Mouse (Mus musculus): ENCODE results near the gene Olfr986. TPM values are rescaled to one million over a fixed set of nuclear protein-coding genes. Genes with fewer than 3 reads are reported as not detected.
"Not testable (repeated sequence)": the region's sequence is repeated elsewhere in the genome, so short reads cannot be mapped to it uniquely, and the experiment has no call there.

Gene Olfr986
- 1 to 10 TPM in 5 of 26 experiments, under 1 TPM in 16, not detected in 5; 0.26 to 2.2 (median 0.62) TPM for total RNA-seq (2018; cell fraction: chromatin; rRNA removed)
- total RNA-seq (2018; cell fraction: cytosol; rRNA removed): under 1 TPM in 2 of 26 experiments, not detected in 24; 0.04 to 0.07 TPM
- under 1 TPM in 17 of 26 experiments, not detected in 9; 0.16 to 0.75 (median 0.28) TPM for total RNA-seq (2018; cell fraction: nucleus; rRNA removed)
- polyA plus RNA-seq (2018): not detected in 3 replicates

DNA sequence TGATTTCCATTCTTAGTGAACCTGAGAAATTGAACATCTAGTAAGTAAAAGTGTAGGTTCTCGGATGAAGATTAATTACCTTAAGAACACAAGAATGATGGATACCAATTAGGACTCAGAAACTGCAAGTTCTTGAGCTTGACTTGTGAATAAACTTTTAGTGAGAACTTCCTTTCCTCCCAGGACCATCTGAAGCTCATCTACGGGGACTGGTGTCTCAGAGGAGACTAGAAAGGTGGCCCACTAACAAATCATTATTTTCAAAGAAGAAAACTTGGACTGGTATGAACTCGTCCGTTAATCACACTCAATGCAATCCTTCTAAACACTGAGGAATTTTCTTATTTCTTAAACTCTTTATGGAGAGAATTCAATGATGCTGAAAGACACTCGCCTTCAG lies at the start of gene Olfr986:
Gene Olfr986 (plus strand): TSS at position 301 of the 400 bp plus-strand sequence.
- Histone ChIP-seq H3K27ac (no peak within 1 kb of the TSS), H3K79me2 (ENCODE audit: inconsistent target) (no peaks in the 10 kb centered on the region), H3K4me3 (ENCODE audit: inconsistent target) (no peak within 1 kb of the TSS), H3K36me3 (ENCODE audit: inconsistent target) (no peaks in the 10 kb centered on the region)
- 93% methylated on average over 5 of the region's 5 CpGs for WGBS (ENCODE audit: missing documents)

DNA sequence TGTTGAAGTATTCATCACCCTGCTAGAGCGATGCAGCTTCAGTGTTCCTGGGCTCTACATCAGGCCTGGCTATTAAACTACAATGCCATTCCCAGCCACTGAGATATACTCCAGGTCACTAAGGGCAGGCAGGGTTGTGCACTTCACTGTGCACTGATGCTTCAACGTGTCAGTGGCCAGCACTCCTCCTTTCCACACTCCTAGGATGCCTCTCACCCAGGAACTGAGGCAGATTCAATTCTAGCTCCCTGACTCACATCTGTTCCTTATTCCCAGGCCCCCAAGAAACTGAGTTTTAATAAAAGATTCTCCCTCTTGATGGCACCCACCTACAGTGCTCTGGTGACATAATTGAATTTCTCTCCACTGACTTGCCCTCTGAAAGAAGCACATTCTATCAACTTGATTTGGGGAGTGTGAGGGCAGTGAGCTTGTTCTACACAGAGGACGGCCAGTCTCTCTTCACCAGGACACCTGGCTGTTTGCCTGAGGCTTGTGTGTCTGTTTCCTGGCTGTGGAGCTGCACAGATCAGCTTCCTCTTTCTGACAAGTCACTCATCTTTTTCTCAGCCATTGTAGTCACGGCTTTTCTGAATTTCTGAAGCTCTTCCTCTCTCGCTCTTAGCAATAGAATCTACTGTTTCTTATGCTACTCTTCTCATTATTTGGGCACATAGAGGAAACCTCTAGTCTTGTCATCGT lies 43.6 kb upstream of the Olfr986 start:
- H3K79me2 ChIP-seq (ENCODE audit: inconsistent target): no peaks in the 10 kb centered on the region
- H3K4me3 ChIP-seq (ENCODE audit: inconsistent target): no peak overlapping the region
- H3K27ac ChIP-seq: no peak overlapping the region
- WGBS (ENCODE audit: missing documents): 30% methylated on average over 6 of the region's 6 CpGs
- no peaks in the 10 kb centered on the region for H3K36me3 ChIP-seq (ENCODE audit: inconsistent target)

DNA sequence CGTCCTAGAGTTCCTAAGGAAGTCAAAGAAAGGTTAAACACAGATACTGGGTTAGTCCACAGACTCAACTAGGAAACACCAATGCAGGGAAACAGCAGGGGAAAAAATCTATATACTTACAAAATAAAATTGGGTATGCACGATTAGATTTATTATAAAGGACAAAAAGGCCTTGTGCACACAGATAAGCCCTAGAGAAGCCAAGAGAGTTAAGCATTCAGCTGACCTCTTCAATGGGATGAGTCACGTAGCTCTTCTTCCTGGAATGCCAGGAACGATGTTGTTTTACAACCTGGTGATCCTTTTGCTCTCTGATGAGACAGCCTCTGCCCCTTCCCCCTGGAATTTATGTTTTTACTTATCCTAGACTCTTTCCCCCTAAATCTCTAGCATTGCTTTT lies 41.2 kb upstream of the Olfr986 start:
- Histone ChIP-seq H3K79me2 (ENCODE audit: inconsistent target) (no peaks in the 10 kb centered on the region), H3K4me3 (ENCODE audit: inconsistent target) (no peak overlapping the region), H3K36me3 (ENCODE audit: inconsistent target) (no peaks in the 10 kb centered on the region), H3K27ac (no peak overlapping the region)
- 88% methylated on average over 4 of the region's 4 CpGs for WGBS (ENCODE audit: missing documents)

DNA sequence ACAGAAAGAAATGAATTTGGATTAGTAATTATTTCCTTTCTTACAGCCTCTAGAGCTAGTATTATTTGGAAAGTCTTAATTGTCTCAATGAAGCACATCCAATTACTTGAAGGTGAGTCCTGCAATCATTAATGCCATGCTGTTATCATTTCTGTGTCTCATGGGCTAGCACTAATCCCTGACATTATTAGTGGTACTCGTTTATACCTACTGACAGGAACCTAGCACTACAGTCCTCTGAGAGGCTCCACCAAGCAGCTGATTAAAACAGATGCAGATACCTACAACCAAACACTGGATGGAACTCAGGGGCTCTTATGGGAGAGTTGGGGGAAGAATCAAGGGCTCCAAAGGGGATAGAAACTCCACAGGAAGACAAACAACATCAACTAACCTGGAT lies 39.2 kb upstream of the Olfr986 start:
- H3K36me3 ChIP-seq (ENCODE audit: inconsistent target): no peaks in the 10 kb centered on the region
- no peaks in the 10 kb centered on the region for H3K79me2 ChIP-seq (ENCODE audit: inconsistent target)
- H3K4me3 ChIP-seq (ENCODE audit: inconsistent target): no peak overlapping the region
- no peak overlapping the region for H3K27ac ChIP-seq
- WGBS (ENCODE audit: missing documents): 58% methylated on average over 1 of the region's 1 CpGs

DNA sequence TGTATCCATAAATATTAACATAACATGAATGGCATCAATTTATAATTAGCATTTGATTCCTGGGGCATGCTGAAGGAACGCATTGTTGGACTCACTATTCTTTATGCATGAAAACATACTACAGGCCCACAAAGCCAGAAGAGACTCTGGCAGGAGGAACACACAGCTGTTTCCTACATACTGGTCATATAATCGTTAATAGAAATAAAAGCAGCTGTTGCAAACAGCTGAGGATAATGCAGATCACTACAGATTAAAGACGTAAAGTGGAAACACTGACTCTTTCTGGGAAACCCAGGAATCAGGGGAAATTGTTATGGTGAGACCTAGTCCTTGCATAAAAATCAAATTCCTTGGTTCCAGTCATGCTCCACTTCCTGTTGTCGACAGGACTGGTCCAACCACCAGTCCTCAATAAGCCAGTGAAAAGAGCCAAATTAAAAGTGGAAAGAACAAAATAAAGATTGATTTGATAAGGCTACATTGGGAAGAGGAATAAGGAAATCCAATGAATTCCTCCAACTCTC lies 25.5 kb upstream of the Olfr986 start:
- Histone ChIP-seq H3K36me3 (ENCODE audit: inconsistent target) (no peaks in the 10 kb centered on the region), H3K79me2 (ENCODE audit: inconsistent target) (no peaks in the 10 kb centered on the region), H3K27ac (no peak overlapping the region), H3K4me3 (ENCODE audit: inconsistent target) (no peak overlapping the region)
- 81% methylated on average over 4 of the region's 4 CpGs for WGBS (ENCODE audit: missing documents)

DNA sequence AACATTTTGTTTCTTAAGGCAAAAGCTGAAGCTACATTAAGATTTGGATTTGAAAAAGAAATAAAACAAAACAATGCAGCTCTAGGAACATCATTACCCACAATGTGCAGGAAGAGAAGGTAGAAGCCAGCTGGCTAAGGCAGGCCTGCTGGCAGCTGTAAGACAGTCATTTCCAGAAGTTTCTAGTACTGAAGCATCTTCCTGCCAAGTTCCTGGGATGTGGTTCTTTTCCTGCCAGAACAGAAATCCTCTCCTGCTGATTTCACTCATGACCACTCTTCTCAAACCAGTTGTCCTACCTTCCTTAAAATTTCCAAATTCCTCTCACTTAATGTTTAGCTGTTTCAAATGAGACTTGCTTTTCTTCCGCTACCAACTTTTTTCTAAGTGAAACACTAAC lies 14.3 kb upstream of the Olfr986 start:
- H3K36me3 ChIP-seq (ENCODE audit: inconsistent target): no peaks in the 10 kb centered on the region
- 100% methylated on average over 1 of the region's 1 CpGs for WGBS (ENCODE audit: missing documents)
- H3K27ac ChIP-seq: no peak overlapping the region
- H3K79me2 ChIP-seq (ENCODE audit: inconsistent target): no peaks in the 10 kb centered on the region
- no peak overlapping the region for H3K4me3 ChIP-seq (ENCODE audit: inconsistent target)

DNA sequence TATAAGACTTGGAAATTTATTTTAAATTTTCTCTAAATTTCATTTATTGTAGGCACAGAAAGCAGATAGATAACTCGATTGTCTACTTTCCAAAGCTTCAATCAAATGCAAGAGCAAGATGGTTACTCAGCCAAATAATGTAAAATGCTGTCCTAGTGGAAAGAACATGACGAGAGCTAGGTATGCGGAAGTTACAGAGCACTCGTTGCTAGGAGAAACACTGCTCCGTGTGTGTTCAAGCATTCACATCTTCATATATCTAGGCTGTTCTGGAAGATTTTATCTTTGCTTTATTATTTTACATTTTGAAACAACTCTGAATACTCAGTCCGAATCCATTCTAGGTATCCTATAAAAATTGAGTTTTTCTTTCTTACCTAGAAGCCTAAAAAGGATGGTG lies 3.7 kb upstream of the Olfr986 start:
- H3K79me2 ChIP-seq (ENCODE audit: inconsistent target): no peaks in the 10 kb centered on the region
- 86% methylated on average over 6 of the region's 6 CpGs for WGBS (ENCODE audit: missing documents)
- no peak overlapping the region for H3K27ac ChIP-seq
- no peaks in the 10 kb centered on the region for H3K36me3 ChIP-seq (ENCODE audit: inconsistent target)
- no peak overlapping the region for H3K4me3 ChIP-seq (ENCODE audit: inconsistent target)

DNA sequence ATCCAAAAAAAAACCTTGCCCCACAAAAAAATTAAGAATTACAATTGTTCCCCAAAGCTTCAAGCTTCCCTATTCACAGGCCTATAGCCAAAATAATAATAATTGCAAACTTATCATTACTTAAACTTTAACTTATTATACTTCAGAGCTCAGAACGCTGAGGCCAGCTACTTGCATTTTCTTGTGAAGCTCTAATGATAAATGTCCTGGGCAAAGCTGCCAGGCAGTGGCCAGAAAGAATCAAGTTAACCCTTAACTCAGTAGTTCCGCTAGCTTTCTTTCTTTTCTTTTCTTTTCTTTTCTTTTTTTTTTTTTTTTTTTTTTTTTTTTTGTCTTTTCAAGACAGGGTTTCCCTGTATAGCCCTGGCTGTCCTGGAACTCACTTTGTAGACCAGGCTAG lies 4.4 kb downstream of the Olfr986 start:
- WGBS (ENCODE audit: missing documents): 56% methylated on average over 1 of the region's 2 CpGs

DNA sequence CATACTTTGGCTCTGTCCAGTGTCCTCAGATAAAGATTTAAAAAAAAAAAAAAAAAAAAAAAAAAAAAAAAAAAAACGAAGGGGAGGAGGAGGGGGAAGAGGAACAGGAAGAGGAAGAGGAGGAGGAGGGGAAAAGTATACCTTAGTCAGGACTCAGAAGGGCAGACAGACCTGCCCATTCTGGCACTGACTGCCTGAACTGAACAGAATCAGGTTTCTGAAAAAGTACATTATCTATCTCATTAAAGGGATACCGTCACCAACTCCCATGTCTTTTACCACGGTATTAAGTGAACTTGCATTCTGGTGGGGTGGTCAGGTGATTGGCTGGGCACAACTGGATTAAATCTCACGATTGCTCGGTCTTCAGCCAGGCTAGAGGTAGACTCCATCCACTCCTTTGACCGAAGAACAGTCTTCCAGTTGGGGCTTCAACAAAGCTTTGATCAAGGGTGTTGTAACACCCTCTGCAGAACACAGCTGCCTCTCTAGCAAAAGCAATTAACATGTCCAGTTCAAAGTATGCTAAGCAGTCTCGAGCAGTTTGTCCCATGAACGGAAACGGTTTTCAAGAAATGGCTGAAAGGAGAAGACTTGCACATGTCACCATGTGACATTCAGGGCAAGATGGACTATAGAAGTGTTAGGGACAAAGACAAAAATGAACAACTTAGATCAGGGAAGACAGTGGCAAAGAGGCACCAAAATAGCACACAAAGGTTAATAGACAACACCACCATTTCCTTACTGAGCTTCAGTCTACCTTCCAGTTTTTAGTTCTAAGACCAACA lies 10.6 kb downstream of the Olfr986 start:
- no peaks in the 10 kb centered on the region for H3K36me3 ChIP-seq (ENCODE audit: inconsistent target)
- WGBS (ENCODE audit: missing documents): 90% methylated on average over 8 of the region's 9 CpGs
- H3K27ac ChIP-seq: 0 out of 2 replicates have a peak overlapping the region, but pooled peaks have one; percentile 19
- peak overlapping the region; percentile 50 for H3K4me3 ChIP-seq (ENCODE audit: inconsistent target)
- H3K79me2 ChIP-seq (ENCODE audit: inconsistent target): peaks cover 25% of the 10 kb centered on the region

More for the DNA sequence above, 4.4 kb downstream of the Olfr986 start:
- H3K4me3 ChIP-seq (ENCODE audit: inconsistent target); H3K27ac ChIP-seq; H3K36me3 ChIP-seq (ENCODE audit: inconsistent target); H3K79me2 ChIP-seq (ENCODE audit: inconsistent target): not testable (repeated sequence)

DNA sequence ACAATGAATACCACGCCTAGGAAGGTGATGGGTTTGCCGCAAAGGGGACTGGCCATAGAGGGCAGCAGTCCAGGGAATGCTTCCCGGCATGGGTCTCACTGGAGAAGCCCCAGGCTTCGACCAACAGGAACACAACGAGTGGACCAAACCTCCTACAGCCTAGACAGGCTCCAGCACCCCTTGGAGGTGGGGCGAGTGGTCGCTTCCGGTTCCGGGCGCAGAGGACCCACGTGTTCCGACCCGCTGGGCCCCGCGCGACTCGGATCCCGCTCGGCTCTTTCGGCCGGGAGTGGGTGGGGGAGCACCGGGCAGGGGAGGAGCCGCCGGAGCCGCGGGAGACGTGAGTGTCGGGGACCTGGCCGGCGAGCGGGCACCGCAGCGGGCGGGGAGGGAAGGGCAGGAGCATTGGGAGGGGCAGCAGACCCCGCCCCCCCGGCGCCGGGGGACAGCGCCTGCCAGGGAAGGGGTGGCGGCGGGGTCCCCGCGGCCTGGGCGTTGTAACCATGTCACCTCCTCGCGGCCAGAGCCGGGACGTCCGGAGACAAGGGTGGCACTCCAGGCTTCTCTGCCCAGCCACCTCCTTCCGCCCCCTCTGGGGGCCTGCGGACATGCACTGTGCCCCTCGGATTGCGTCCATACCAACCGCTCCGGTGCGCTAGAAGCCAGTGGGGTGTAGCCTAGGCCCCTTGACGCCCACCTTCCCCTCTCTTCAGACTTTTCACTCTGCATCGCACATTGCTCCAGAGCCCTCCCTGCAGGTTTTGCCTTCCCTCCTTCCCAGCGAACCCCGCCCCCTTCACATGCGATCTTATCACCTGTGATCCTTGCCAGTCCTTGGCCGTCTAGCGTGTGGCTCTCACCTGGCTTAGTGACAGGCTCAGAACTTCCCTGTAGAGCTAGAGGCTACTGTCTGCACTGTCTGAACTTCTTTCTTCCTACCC lies 11.6 kb downstream of the Olfr986 start, which contains the start of gene Zfp202:
Gene Zfp202 (plus strand): TSS at position 219 of the 941 bp plus-strand sequence.
- Histone ChIP-seq H3K79me2 (ENCODE audit: inconsistent target) (peaks cover 35% of the 10 kb centered on the region), H3K4me3 (ENCODE audit: inconsistent target) (peak within 1 kb of the TSS; percentile 61), H3K36me3 (ENCODE audit: inconsistent target) (no peaks in the 10 kb centered on the region), H3K27ac (peak within 1 kb of the TSS; percentile 19; the same call in 1 of the 2 replicates)
- 1% methylated on average over 59 of the region's 63 CpGs for WGBS (ENCODE audit: missing documents)

DNA sequence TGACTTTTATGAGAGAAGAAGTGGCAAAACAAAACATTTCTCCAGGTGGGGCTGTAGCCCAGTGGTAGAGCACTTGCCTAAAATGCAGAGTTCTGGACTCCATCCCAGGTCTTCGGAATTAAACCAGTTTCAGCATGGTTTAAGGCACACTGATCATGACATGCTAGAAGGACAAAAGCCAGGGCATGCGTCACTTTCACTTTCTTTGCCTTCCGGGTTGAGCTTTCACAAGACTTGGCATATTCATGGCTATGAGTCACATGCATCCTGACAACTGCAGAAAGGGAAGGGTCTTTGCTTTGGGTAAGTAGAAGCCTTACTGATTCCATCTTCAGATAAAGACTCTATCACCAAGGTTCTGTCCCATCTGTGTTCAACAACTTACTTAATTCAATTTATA lies 15.3 kb downstream of the Olfr986 start:
- H3K4me3 ChIP-seq (ENCODE audit: inconsistent target): peak overlapping the region; percentile 14; the same call in 1 of the 2 replicates
- H3K36me3 ChIP-seq (ENCODE audit: inconsistent target): no peaks in the 10 kb centered on the region
- 8% methylated on average over 3 of the region's 3 CpGs for WGBS (ENCODE audit: missing documents)
- H3K27ac ChIP-seq: peak overlapping the region; percentile 53
- peaks cover 56% of the 10 kb centered on the region for H3K79me2 ChIP-seq (ENCODE audit: inconsistent target)

DNA sequence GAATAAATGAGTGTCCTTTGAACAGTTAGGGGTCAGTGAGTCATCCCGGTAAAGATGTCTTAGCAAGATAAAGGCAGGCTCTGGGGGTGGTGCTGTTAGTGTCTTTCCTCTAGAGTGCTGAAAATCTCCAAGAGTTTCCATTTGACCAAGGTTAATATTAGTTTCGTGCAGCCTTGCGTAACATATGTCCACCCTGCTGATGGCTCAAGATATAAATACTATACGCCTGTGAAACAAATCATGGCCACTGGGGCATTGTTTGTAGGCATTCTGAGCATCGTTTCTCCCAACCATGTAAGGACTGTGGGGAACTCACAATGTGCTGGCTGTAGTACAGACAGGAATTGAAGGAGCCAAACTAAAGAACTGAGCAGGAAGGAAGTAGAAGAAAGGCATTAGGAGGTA lies 25.8 kb downstream of the Olfr986 start:
- Histone ChIP-seq H3K79me2 (ENCODE audit: inconsistent target) (peaks cover 6% of the 10 kb centered on the region; the same call in 1 of the 2 replicates), H3K4me3 (ENCODE audit: inconsistent target) (no peak overlapping the region), H3K36me3 (ENCODE audit: inconsistent target) (peaks cover 35% of the 10 kb centered on the region), H3K27ac (no peak overlapping the region)
- 57% methylated on average over 5 of the region's 5 CpGs for WGBS (ENCODE audit: missing documents)

DNA sequence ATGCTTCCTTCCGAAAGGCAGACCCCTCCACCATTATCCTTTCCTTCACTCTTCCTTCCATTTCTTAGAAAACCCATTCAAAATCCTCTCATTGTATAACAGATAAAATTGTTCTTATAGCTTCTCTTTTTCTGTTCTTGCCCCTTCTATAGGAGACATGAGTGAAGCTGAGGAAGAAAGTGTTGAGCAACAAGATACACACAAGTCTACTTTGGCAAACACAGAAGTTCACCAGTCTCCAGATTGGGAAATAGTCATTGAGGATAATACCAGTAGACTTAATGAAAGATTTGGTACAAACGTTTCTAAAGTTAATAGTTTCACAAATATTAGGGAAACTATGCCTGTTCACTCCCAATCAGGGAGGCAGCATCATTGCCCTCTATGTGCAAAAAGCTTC lies 30.0 kb downstream of the Olfr986 start:
- Histone ChIP-seq H3K27ac (no peak overlapping the region), H3K36me3 (ENCODE audit: inconsistent target) (peaks cover 41% of the 10 kb centered on the region), H3K4me3 (ENCODE audit: inconsistent target) (no peak overlapping the region), H3K79me2 (ENCODE audit: inconsistent target) (no peaks in the 10 kb centered on the region)
- WGBS (ENCODE audit: missing documents): 63% methylated on average over 1 of the region's 2 CpGs

DNA sequence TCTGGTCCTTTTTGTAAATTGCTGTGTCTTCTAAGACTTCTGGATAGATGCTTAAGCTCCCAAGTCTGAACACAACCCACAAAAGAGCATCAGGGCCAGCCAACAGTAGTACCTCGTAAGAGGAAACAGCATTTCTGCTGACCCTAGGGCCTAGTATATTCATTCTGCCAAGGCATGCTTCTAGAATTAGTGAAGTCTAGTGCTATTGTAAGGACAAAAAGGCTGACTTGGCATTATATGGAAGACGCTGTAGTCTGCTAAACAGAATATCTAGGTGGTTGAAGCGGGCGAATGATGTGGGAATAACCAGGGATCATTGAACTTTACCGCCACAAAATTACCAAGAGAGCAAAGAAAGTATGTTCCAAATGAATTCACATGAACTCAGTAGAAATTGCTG lies 33.3 kb downstream of the Olfr986 start:
- Histone ChIP-seq H3K27ac (no peak overlapping the region), H3K4me3 (ENCODE audit: inconsistent target) (no peak overlapping the region), H3K36me3 (ENCODE audit: inconsistent target) (peaks cover 27% of the 10 kb centered on the region), H3K79me2 (ENCODE audit: inconsistent target) (no peaks in the 10 kb centered on the region)
- WGBS (ENCODE audit: missing documents): 90% methylated on average over 5 of the region's 5 CpGs
